Mouse (Mus musculus) thymus, postnatal 25 days (tissue): ENCODE measurements around the gene Nt5dc3.

Source experiments
- DNase-seq: peaks from one replicate; pipeline ENCODE4 v3.0.0; 2022

The Nt5dc3 gene

GRCm38 (mm10) chr10:86779816-86780500, 1.2 kb downstream of the Nt5dc3 start:
- no peak for DNase-seq

GRCm38 (mm10) chr10:86781641-86782040, 2.8 kb downstream of the Nt5dc3 start:
- DNase-seq, result no peak

DNA sequence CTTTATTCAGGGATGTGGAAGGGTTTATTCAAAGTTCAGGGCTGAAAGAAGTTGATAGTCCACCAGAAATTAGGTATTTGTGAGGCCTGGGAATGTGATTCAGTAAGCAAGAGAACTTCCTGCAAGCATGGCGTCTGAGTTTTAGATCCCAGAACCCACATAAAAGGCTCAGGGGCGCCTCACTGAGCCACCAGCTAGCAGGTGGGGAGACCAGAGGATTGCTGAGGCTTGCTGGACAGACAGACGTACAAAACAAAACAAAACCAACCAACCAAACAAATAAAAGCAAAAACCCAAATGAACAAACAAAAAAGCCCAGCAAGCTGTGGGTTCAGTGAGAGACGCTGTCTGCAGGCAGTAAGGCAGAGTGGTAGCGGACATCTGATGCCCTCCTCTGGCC, 3.9 kb downstream of the Nt5dc3 start:
- DNase-seq, result no peak

DNA sequence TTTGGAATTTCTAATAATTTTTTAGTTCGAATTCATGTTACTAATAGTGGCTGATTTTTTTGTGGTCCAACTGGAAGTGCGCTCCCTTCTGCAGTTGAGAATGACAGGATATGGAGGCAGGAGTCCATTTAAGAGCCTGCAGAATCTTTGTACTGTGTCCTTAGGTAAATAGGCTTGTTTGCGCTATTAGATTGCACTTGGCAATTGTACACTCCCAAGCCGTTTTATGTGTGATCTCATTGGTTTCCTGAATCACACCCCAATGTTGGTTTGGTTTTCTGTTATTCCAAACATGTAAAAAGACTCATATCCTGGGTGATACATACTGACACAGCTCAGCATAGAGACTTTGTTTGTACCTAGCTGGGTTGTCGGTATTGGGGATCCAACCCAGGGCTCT, 4.8 kb downstream of the Nt5dc3 start:
- no peak for DNase-seq

DNA sequence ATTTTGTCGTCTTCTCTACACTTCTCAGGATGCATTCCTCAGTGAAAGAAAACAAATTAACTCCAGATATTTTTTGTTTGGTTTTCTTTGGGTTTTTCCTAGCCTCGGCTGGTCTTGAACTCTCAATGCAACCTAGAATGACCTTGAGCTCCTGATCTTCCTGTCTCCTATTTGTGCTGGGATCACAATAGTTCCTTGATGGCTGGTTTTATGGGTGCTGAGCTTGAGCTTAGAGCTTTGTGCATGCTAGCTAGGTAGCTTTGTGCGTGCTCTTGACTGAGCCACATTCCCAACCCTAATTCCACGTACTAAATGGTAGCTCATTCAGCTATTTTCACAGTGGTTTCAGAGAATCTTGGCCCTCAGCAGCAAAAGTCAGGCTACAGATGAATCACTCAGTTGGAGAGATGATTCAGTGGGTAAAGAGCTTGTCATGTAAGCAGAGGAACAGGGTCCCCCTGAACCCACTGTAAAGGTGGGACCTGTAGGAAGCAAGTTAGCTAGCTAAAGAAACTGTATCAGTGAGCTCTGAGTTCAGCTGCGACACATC, 5.4 kb downstream of the Nt5dc3 start:
- DNase-seq, result no peak

GRCm38 (mm10) chr10:86785396-86785795, 6.6 kb downstream of the Nt5dc3 start:
- DNase-seq, result no peak

- no peak for DNase-seq
Observed at GRCm38 (mm10) chr10:86786083-86786482, 7.3 kb downstream of the Nt5dc3 start.

DNA sequence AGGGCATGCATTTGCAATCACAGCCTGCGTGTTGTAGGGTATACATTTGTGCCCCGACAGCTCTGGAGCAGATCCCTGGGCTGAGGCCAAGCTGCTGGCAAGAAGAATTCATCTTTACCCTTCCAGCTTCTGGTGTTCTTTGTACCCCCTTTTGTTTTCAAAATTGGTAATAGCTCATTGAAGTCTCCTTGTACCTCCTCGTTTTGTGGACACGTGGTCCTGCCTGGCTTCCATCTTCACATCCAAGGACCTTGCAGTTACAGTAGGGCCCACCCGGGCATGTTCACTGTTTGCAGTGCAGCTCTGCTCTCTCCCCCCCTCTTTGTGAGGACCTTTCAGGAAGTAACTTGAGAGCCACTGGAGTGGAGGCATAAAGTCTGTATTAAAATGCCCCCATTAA, 9.4 kb downstream of the Nt5dc3 start:
- no peak for DNase-seq

GRCm38 (mm10) chr10:86789146-86789672, 10.4 kb downstream of the Nt5dc3 start:
- DNase-seq, result no peak

- DNase-seq, result no peak
Observed at GRCm38 (mm10) chr10:86791507-86792184, 12.8 kb downstream of the Nt5dc3 start.

GRCm38 (mm10) chr10:86793509-86793951, 14.7 kb downstream of the Nt5dc3 start:
- no peak for DNase-seq

- DNase-seq, result no peak
Observed at GRCm38 (mm10) chr10:86794196-86794595, 15.4 kb downstream of the Nt5dc3 start.

GRCm38 (mm10) chr10:86794794-86795535, 16.2 kb downstream of the Nt5dc3 start:
- no peak for DNase-seq

DNA sequence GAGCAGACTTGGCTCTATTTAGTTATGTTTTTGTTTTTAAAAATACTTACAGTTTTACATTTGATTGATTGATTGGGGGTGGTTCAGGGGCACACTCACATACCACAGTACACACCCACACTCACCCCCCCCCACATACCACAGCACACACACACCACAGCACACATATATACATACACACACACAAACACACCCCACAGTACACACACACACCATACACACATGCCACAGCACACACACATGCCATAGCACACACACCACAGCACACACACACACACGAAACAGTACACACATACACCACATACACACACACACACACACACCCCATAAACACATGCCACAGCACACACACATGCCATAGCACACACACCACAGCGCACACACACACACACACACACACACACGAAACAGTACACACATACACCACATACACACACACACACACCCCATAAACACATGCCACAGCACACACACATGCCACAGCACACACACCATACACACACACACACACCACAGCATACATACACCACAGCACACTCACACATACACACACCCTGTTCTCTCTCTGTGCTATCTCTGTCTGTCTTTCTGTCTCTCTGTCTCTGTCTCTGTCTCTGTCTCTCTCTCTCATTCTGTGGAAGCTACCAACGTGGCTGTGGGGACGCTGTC, 17.4 kb downstream of the Nt5dc3 start:
- DNase-seq, result no peak

- no peak for DNase-seq
Observed at GRCm38 (mm10) chr10:86807362-86807761, 28.6 kb downstream of the Nt5dc3 start.

DNA sequence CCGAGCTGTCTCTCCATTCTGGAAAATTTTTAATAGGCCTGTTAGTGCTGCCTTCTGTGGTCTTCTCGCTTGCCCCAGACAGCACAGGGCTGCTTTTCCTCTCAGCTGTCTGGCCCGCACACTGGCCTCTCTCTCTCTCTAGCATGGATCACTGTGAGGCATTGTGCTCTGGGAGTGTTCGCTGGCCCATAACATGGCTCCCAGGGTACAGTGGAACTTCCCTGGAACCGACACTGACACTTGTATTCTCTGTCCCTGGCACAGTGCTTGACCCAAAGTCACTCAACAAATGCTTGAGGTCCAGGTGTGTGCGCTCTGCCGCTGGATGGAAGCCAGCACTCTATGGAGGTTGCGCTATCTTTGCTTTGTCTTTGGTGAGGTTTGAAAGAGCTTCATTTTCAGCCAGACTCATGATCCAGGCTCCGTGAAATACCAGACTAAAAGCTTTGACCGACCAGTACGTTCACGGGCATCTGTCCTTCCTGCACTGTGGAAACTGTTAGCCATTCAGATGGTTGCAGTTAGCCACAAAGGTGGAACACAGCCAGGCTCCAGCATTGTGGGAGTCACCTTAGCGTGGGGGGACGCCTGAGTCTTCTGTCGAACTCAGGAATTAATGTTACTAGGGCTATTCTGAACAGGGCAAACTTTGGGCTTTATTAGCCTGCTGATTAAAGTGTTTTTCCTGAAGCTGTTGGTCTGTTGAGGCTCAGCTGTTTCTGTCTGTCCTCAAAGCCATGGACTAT, 29.4 kb downstream of the Nt5dc3 start:
- no peak for DNase-seq

- no peak for DNase-seq
Observed at GRCm38 (mm10) chr10:86810000-86810399, 31.2 kb downstream of the Nt5dc3 start.

GRCm38 (mm10) chr10:86810612-86811011, 31.8 kb downstream of the Nt5dc3 start:
- DNase-seq, result no peak

DNA sequence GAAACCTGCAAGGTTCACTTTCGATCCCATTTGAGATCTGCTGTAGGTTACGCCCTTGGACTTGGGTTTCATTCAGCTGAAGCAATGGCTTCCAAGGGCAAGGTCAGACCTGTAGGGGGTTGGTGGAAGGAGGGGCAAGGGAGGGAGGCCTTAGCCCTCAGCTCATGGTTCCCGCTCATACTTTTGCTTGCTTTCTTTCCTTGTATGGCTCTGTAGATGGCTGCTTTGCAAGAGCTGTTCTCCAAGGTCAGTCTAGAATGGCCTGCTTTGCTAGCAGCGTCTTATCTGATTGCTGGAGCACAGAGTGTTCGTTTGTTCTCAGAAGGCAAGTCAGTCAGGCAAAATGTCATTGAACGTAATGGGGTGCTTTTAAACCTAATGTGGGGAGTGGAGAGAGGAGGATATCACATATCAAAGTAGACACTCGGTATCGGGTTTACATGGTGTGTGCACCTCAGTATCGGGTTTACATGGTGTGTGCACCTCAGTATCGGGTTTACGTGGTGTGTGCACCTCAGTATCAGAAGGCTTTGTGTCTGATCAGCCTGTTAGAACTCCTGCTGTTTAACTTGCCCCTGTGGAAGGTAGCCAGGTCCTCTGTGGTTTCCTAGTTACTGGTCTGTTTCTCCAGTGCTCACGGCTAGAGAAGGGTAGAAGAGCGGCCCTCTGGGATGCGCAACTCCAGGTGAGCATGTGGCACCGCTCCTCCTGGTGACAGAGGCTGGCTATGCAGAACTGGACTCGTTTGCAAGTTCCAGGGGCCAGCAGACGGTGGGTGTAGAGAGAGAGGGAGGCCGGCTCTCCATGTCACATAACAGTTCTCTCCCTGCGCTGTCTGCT, 35.7 kb downstream of the Nt5dc3 start:
- DNase-seq, result no peak

- no peak for DNase-seq
Observed at GRCm38 (mm10) chr10:86815133-86815532, 36.3 kb downstream of the Nt5dc3 start.

DNA sequence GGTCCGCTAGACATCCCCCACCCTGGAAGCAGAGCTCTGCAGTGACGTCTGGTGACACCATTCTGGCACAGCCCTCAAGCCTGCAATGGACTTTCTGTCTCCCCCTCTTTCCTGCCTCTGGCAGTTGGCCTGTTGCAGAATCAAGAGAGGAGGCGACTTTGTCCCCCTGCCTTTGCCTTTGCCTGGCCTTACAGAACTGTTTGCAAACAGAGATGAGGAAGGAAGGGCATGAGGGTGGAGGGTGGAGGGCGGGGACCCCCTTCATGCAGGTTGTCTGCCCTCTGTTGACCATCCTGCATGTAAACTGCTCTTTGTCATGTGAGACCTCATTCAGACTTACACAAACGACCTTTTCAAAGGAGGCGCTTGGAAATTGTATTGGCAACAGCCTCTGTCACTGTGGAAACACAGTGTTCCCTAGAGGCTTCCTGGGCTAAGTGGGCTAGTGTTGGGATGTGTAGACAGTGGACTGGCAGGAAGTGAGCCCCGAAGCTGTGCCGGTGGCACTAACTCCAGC, 40.9 kb downstream of the Nt5dc3 start:
- DNase-seq, result no peak
